Mouse (Mus musculus) small intestine, adult 2 months (tissue): ENCODE measurements around the gene Armc10. TPM values are rescaled to one million over a fixed set of nuclear protein-coding genes. Genes with fewer than 3 reads are reported as not detected.
"Not testable (repeated sequence)": the region's sequence is repeated elsewhere in the genome, so short reads cannot be mapped to it uniquely, and the experiment has no call there.

Experiments used
- H3K27ac ChIP-seq: fragments of 200-500 bp; 2 replicates; pipeline ENCODE4 v1.5.1; 2012; ENCODE audit warnings: low read depth, low read length, control low read depth, inconsistent platforms; ENCODE audit not compliant: insufficient read depth
- H3K27me3 ChIP-seq: fragments of 200-500 bp; 2 replicates; pipeline ENCODE4 v1.6.1; 2012; ENCODE audit warnings: mild to moderate bottlenecking, moderate library complexity, low read length, inconsistent platforms; ENCODE audit not compliant: control insufficient read depth, insufficient read depth
- H3K36me3 ChIP-seq: fragments of 200-500 bp; 2 replicates; pipeline ENCODE4 v1.6.1; 2012; ENCODE audit warnings: mild to moderate bottlenecking, low read length, control low read depth, inconsistent platforms; ENCODE audit not compliant: control insufficient read depth, insufficient read depth
- H3K4me1 ChIP-seq: fragments of 200-500 bp; 2 replicates; pipeline ENCODE4 v1.6.1; 2012; ENCODE audit warnings: low read length, inconsistent platforms, mixed read lengths; ENCODE audit not compliant: control insufficient read depth, insufficient read depth, insufficient read length
- H3K4me3 ChIP-seq: fragments of 200-500 bp; 2 replicates; pipeline ENCODE4 v1.5.1; 2012; ENCODE audit warnings: low read depth, mild to moderate bottlenecking, control low read depth, inconsistent platforms, low read length, moderate library complexity
- CTCF ChIP-seq: fragments of 200-500 bp; IDR thresholded peaks from 2 replicates; pipeline ENCODE4 v1.5.1; 2012; ENCODE audit warnings: low read depth, mild to moderate bottlenecking, control low read depth, inconsistent platforms, low read length, moderate library complexity, mixed read lengths; ENCODE audit not compliant: insufficient replicate concordance, insufficient read length; ENCODE audit errors: extremely low read depth
- POLR2A ChIP-seq: fragments of 200-500 bp; IDR thresholded peaks from 2 replicates; pipeline ENCODE4 v1.6.1; 2012; ENCODE audit warnings: low read depth, mild to moderate bottlenecking, control low read depth, inconsistent platforms, low read length, moderate library complexity
- WGBS: fragments of 180-500 bp; shearing (Covaris S2); methylation state at CpG from one replicate; pipeline ENCODE4 v1.1.7; 2018; 5-methylcytosine and 5-hydroxymethylcytosine counted together
- polyA plus RNA-seq: library from polyadenylated mRNA; depleted of rRNA; stranded (reverse); fragments of >200 nt; gene quantifications from 2 replicates; pipeline ENCODE4 v1.2.3, GENCODE M21; 2012; rRNA removed

Gene Armc10
- 12.0 and 31.8 TPM in 2 replicates for polyA plus RNA-seq

- H3K27ac ChIP-seq, result peak within 1 kb of the TSS; percentile 50
- H3K4me1 ChIP-seq, result peaks cover 2% of the 10 kb centered on the region; the same call in 1 of the 2 replicates
- H3K36me3 ChIP-seq, result peaks cover 17% of the 10 kb centered on the region
- peak within 1 kb of the TSS; percentile 93 for H3K4me3 ChIP-seq
- no peaks in the 10 kb centered on the region for H3K27me3 ChIP-seq
- 2% methylated on average over 39 of the region's 40 CpGs for WGBS
- TF ChIP-seq CTCF, result no peak
- TF ChIP-seq POLR2A, result peak; percentile 58; the same call in 1 of the 2 replicates
Observed at GRCm38 (mm10) chr5:21645439-21646132, at the start of gene Armc10, which contains the start of gene Fbxl13. Gene Armc10 (plus strand): TSS chr5:21645813. Gene Fbxl13 (minus strand): TSS chr5:21645634.

- 57% methylated on average over 2 of the region's 2 CpGs for WGBS
- not testable (repeated sequence) for H3K27ac ChIP-seq, H3K27me3 ChIP-seq, H3K36me3 ChIP-seq, H3K4me3 ChIP-seq, H3K4me1 ChIP-seq
Observed at GRCm38 (mm10) chr5:21599536-21599935, 46.1 kb upstream of the Armc10 start.

- no peak overlapping the region for H3K4me3 ChIP-seq
- H3K27me3 ChIP-seq, result no peaks in the 10 kb centered on the region
- no peak overlapping the region for H3K27ac ChIP-seq
- TF ChIP-seq CTCF (no peak), POLR2A (no peak)
- WGBS, result 89% methylated on average over 4 of the region's 4 CpGs
- no peaks in the 10 kb centered on the region for H3K36me3 ChIP-seq
- no peaks in the 10 kb centered on the region for H3K4me1 ChIP-seq
Observed at GRCm38 (mm10) chr5:21599961-21600360, 45.7 kb upstream of the Armc10 start.

- no peak for TF ChIP-seq POLR2A
- no peaks in the 10 kb centered on the region for H3K36me3 ChIP-seq
- 47% methylated on average over 6 of the region's 6 CpGs for WGBS
- H3K27me3 ChIP-seq, result no peaks in the 10 kb centered on the region
- no peak overlapping the region for H3K27ac ChIP-seq
- H3K4me1 ChIP-seq, result no peaks in the 10 kb centered on the region
- H3K4me3 ChIP-seq, result no peak overlapping the region
Observed at GRCm38 (mm10) chr5:21605936-21606335, 39.7 kb upstream of the Armc10 start.

GRCm38 (mm10) chr5:21608311-21609304 is 37.0 kb upstream of the Armc10 start:
- WGBS, result 76% methylated on average over 12 of the region's 12 CpGs
- Histone ChIP-seq H3K36me3 (no peaks in the 10 kb centered on the region), H3K4me3 (no peak overlapping the region), H3K27ac (no peak overlapping the region), H3K27me3 (no peaks in the 10 kb centered on the region), H3K4me1 (no peaks in the 10 kb centered on the region)
- TF ChIP-seq POLR2A, result no peak
- TF ChIP-seq CTCF, result no peak

GRCm38 (mm10) chr5:21610996-21611395 is 34.6 kb upstream of the Armc10 start:
- H3K4me3 ChIP-seq, result no peak overlapping the region
- WGBS, result 41% methylated on average over 3 of the region's 3 CpGs
- no peak overlapping the region for H3K27ac ChIP-seq
- TF ChIP-seq CTCF, result no peak
- TF ChIP-seq POLR2A, result no peak
- no peaks in the 10 kb centered on the region for H3K36me3 ChIP-seq
- no peaks in the 10 kb centered on the region for H3K4me1 ChIP-seq
- H3K27me3 ChIP-seq, result no peaks in the 10 kb centered on the region

GRCm38 (mm10) chr5:21614299-21614698 is 31.3 kb upstream of the Armc10 start:
- WGBS, result 96% methylated on average over 11 of the region's 11 CpGs

More at GRCm38 (mm10) chr5:21614299-21614698, 31.3 kb upstream of the Armc10 start:
- not testable (repeated sequence) for H3K4me3 ChIP-seq, H3K4me1 ChIP-seq, H3K27ac ChIP-seq, H3K27me3 ChIP-seq, H3K36me3 ChIP-seq
